Mouse (Mus musculus) stomach, postnatal 0 days (tissue): ENCODE data around the gene Vnn1. TPM values are rescaled to one million over a fixed set of nuclear protein-coding genes. Genes with fewer than 3 reads are reported as not detected.

Experiments
- ATAC-seq: fragments of 200-750 bp; cut with Nextera tagmentation; 2 replicates; pipeline ENCODE4 v1.8.0; 2017; ENCODE audit not compliant: low FRiP score, low TSS enrichment
- DNase-seq: peaks from one replicate; pipeline ENCODE4 v3.0.0-alpha.2; 2016; ENCODE audit warnings: low spot score
- H3K27ac ChIP-seq: fragments of 300-500 bp; sonication (generic); replicated peaks from 2 replicates; pipeline ENCODE4 v1.5.1; 2014; ENCODE audit warnings: mild to moderate bottlenecking, control low read depth
- H3K27me3 ChIP-seq: fragments of 300-500 bp; sonication (generic); 2 replicates; pipeline ENCODE4 v1.6.1; 2014; ENCODE audit warnings: low read length; ENCODE audit not compliant: control insufficient read depth, insufficient read depth
- H3K36me3 ChIP-seq: fragments of 300-500 bp; sonication (generic); 2 replicates; pipeline ENCODE4 v1.6.1; 2014; ENCODE audit warnings: low read length, mixed read lengths; ENCODE audit not compliant: control insufficient read depth, insufficient read depth
- H3K4me1 ChIP-seq: fragments of 300-500 bp; sonication (generic); replicated peaks from 2 replicates; pipeline ENCODE4 v1.6.1; 2014; ENCODE audit warnings: antibody characterized with exemption; ENCODE audit not compliant: control insufficient read depth, insufficient read depth
- H3K4me2 ChIP-seq: fragments of 300-500 bp; sonication (generic); replicated peaks from 2 replicates; pipeline ENCODE4 v1.6.1; 2014; ENCODE audit warnings: low read depth, mild to moderate bottlenecking, control low read depth, moderate library complexity
- H3K4me3 ChIP-seq: fragments of 300-500 bp; sonication (generic); 2 replicates; pipeline ENCODE4 v1.5.1; 2014; ENCODE audit warnings: low read depth, low read length, control low read depth
- H3K9ac ChIP-seq: fragments of 300-500 bp; sonication (generic); 2 replicates; pipeline ENCODE4 v1.6.1; 2014; ENCODE audit warnings: mild to moderate bottlenecking, low read length, control low read depth, mixed read lengths
- H3K9me3 ChIP-seq: fragments of 300-500 bp; sonication (generic); 2 replicates; pipeline ENCODE4 v1.6.1; 2016; ENCODE audit warnings: low read length; ENCODE audit not compliant: control insufficient read depth
- CTCF ChIP-seq: IDR thresholded peaks from 2 replicates; pipeline ENCODE4 v1.5.1; 2016; ENCODE audit warnings: antibody characterized with exemption, low read depth, mild to moderate bottlenecking, moderate library complexity
- EP300 ChIP-seq: optimal IDR thresholded peaks from 2 replicates; pipeline ENCODE3; 2016; ENCODE audit warnings: antibody characterized with exemption
- WGBS: fragments of 180-500 bp; shearing (Covaris S2); extraction: QIAGEN DNeasy Blood & Tissue Kit; methylation state at CpG from one replicate; pipeline ENCODE4 v1.1.7; 2014; 5-methylcytosine and 5-hydroxymethylcytosine counted together
- polyA plus RNA-seq: library from polyadenylated mRNA; unstranded; fragments of >200 nt; fragmentation: Nextera tagmentation; extraction: Ambion mirVana; gene quantifications from 2 replicates; pipeline ENCODE4 v1.2.1, GENCODE M21; 2015

Gene Vnn1
- 2.3 and 3.0 TPM in 2 replicates for polyA plus RNA-seq

DNA sequence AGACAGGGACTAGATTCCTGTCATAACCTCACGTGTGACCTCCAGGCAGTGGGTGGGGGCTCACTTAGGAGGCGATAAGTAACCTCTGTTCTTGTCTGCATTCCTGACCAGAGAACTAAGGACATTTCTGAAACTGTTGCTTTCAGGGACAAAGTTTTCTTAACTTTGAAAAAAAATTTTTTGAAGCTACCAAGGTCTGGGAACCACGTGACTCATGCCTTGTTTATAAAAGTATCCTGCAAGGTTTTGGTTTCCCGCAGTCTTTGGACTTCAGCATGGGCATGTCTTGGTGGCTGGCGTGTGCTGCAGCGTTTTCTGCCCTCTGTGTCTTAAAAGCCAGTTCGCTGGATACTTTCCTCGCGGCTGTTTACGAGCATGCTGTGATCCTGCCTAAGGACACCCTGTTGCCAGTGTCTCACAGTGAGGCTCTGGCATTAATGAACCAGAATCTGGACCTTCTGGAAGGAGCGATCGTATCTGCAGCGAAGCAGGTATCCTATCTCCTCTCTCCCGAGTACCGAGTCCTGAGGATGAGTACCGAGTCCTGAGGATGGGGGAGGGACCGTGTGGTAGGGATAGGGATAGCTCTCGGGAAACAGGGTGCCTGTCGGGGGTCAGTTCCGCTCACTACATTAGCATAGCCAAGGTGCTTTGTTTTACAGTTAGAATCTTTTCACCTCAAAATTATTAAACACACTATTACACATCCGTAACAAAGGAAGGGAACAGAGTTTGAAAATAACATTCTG lies at the start of gene Vnn1:
TSS of gene Vnn1 (plus strand) at position 88 of the 749 bp plus-strand sequence.
- Histone ChIP-seq H3K27ac (no peak within 1 kb of the TSS), H3K27me3 (no peaks in the 10 kb centered on the region), H3K9ac (peak within 1 kb of the TSS; percentile 14), H3K9me3 (no peaks in the 10 kb centered on the region), H3K36me3 (no peaks in the 10 kb centered on the region), H3K4me1 (no peaks in the 10 kb centered on the region), H3K4me2 (peak within 1 kb of the TSS; percentile 61), H3K4me3 (peak within 1 kb of the TSS; percentile 28)
- 12% methylated on average over 21 of the region's 21 CpGs for WGBS
- TF ChIP-seq CTCF (no peak), EP300 (no peak)
- DNase-seq (peak; percentile 16), ATAC-seq (0 out of 2 replicates have a peak, but pooled peaks have one; percentile 49)

DNA sequence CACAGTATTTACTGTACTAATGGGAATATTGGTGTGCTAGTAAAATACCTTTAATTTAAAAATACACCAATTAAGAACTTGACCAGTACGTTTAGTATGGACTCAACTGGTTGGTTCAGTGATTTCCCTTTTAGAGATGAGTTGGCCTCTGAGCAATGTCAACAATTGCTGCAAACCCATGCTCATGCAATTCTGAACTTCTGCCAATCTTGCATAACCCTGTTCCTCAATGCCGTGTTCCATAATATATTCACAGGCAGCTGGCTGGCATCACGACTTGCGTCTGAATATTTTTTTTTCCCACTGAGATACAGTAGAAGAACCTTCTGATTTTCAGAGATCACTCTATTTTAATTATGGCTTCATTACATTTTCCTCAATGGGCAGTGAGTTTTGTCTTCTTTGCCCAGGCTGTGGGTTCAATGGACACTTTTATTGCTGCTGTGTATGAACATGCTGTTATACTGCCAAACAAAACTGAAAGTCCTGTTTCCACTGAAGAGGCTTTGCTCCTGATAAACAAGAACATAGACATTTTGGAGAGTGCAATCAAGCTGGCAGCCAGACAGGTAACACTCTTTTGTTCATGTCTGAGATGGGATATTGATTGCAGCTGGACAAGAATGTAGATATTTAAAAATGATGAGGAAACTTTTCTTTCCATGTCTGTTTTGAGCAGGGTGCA lies 43.1 kb upstream of the Vnn1 start, which contains the start of gene Vnn3:
TSS of gene Vnn3 (plus strand) at position 235 of the 685 bp plus-strand sequence.
- H3K4me2 ChIP-seq = no peak within 1 kb of the TSS
- no peak within 1 kb of the TSS for H3K4me3 ChIP-seq
- 60% methylated on average over 4 of the region's 4 CpGs for WGBS
- ATAC-seq (no peak), DNase-seq (no peak)
- no peaks in the 10 kb centered on the region for H3K9me3 ChIP-seq
- no peak within 1 kb of the TSS for H3K27ac ChIP-seq
- H3K36me3 ChIP-seq = no peaks in the 10 kb centered on the region
- TF ChIP-seq CTCF = no peak
- no peak for TF ChIP-seq EP300
- H3K4me1 ChIP-seq = no peaks in the 10 kb centered on the region
- no peaks in the 10 kb centered on the region for H3K27me3 ChIP-seq
- H3K9ac ChIP-seq = no peak within 1 kb of the TSS

DNA sequence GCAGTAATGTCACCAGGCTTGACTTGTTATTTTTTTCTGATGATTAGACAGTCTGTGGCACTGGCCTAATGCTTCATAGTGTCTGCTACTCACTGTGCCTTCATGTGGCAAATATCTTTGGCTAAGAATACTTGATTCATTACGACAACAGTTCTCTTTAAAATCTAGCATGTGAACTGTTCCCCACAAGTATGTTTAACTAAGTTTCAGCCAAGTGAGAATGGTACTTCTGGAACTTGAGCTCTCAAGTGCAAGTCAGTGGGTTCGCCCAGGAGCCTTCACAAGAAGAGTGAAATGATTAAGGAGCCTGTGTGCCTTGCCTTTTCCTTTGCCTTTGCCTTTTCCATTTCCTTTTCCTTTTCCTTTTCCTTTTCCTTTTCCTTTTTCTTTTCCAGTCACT lies 42.4 kb upstream of the Vnn1 start:
- TF ChIP-seq EP300 = no peak
- TF ChIP-seq CTCF = no peak
- no peak for DNase-seq
- H3K27ac ChIP-seq = no peak overlapping the region
- no peaks in the 10 kb centered on the region for H3K36me3 ChIP-seq
- no peaks in the 10 kb centered on the region for H3K27me3 ChIP-seq
- no peaks in the 10 kb centered on the region for H3K4me1 ChIP-seq
- H3K9me3 ChIP-seq = no peaks in the 10 kb centered on the region
- no peak overlapping the region for H3K4me2 ChIP-seq
- no peak overlapping the region for H3K9ac ChIP-seq
- H3K4me3 ChIP-seq = no peak overlapping the region
- 77% methylated on average over 2 of the region's 2 CpGs for WGBS
- no peak for ATAC-seq

DNA sequence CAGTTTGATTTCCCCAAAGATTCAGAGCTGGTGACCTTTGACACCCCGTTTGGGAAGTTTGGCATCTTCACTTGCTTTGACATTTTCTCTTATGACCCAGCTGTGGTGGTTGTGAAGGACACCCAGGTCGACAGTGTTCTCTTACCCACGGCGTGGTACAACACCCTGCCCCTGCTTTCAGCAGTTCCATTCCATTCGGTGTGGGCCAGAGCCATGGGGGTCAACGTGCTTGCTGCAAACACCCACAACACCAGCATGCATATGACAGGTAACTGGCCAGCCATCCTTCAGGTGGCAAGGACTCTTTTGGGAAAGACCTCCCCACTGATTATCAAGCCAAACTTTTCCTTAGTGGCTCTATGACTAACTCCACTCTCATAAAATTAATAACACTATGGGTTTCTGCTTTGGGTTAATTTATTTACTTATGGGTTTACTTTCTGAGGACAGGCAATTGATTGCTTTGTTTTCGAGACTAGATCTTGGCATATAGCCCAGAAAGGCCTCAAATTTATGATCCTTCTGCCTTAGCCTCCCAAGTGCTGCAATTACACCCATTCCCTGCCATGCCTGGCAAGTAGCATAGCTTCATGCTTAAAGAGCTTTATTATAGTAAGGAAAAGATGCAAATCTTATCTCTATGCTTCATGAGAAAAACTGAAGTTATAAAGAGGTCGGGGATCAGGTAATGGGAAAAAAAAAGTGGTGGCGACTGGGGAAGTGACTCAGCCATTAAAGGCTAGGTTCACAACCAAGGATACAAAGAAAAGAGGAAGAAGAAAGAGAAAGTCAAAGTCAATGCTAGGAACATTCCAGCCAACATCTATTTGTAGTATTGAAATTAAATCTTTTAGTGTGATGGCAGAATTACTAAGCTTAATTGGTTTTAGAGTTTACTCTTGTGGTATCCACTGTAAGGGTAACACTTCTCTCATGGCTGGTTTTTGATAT lies 29.9 kb upstream of the Vnn1 start:
- H3K4me1 ChIP-seq = no peaks in the 10 kb centered on the region
- H3K9me3 ChIP-seq = no peaks in the 10 kb centered on the region
- H3K4me3 ChIP-seq = no peak overlapping the region
- H3K27ac ChIP-seq = no peak overlapping the region
- H3K4me2 ChIP-seq = no peak overlapping the region
- H3K36me3 ChIP-seq = no peaks in the 10 kb centered on the region
- no peak overlapping the region for H3K9ac ChIP-seq
- no peaks in the 10 kb centered on the region for H3K27me3 ChIP-seq
- TF ChIP-seq CTCF (no peak), EP300 (no peak)
- DNase-seq (no peak), ATAC-seq (no peak)
- WGBS = 63% methylated on average over 9 of the region's 9 CpGs

DNA sequence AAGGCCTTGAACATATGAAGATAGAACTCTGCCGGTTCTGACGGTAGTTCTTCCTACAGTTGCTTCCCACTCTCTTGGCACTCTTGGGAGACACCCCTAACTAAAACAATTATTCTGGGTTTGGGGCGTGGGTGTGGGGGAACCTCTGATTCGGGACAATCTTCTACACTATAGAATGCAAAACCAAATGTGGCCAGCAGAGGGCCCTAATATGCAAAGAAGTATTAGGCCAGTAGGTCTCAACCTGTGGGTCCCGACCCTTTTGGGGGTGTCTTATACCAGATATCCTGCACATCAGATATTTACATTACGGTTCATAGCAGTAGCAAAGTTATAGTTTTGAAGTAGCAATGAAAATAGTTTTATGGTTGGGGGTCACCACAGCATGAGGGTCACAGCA lies 13.8 kb upstream of the Vnn1 start:
- H3K4me3 ChIP-seq = no peak overlapping the region
- no peak for DNase-seq
- H3K27me3 ChIP-seq = no peaks in the 10 kb centered on the region
- H3K4me1 ChIP-seq = no peaks in the 10 kb centered on the region
- no peak overlapping the region for H3K27ac ChIP-seq
- H3K36me3 ChIP-seq = no peaks in the 10 kb centered on the region
- H3K4me2 ChIP-seq = no peak overlapping the region
- no peak overlapping the region for H3K9ac ChIP-seq
- TF ChIP-seq EP300 = no peak
- peak; percentile 51 for TF ChIP-seq CTCF
- no peak for ATAC-seq
- WGBS = 80% methylated on average over 6 of the region's 6 CpGs
- no peaks in the 10 kb centered on the region for H3K9me3 ChIP-seq
